In the genomic region with DNA sequence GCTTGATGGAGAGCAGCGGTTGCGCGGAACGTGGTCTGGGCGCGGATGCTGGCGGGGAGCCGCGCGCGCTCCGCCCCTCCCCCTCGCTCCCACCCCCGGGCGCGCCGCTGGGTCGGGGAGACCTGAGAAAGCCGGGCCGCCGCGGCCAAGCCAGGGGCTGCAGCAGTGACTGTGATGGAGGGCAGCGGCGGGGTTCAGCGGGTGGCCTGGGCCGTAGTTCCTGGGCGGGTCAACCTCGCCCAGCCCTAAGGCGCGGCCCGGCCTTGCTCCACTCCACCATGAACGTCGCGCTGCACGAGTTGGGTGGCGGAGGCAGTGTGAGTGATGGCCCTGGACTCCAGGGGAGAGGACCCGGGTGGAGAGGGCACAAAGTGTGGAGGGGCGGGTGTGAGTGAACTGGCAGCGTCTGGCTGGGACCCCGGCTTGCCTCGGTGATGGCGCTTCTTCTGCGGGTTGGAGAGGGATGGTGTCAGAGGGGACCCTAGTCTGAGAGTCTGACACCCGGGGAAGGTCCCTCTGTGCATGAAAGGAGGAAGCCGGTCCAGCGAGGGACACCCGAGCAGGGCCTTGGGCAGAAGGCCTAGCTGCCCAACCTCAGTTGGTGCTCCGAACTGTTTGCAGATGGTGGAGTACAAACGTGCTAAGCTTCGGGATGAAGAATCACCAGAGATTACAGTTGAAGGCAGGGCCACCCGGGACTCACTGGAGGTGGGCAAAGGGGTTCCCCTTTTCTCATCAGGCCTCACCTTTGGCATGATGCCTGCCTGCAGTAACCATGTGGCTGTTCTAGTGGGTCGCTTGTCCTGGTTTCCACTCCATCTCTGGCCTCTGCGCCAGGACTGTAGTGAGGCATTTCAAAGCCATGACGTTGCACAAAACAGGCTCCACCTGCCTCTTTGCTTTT, we compare ENCODE assay signal across 8 mouse cellular contexts. TPM values are rescaled to one million over a fixed set of nuclear protein-coding genes. Genes with fewer than 3 reads are reported as not detected.
A peak's percentile ranks its signal among the peaks of the same experiment; 100 is the strongest.
DNase-seq lines count a peak whose midpoint lies in the region; ATAC-seq and TF ChIP-seq lines count a peak whose summit lies in the region.

A gene (plus strand): TSS at position 98 of the 904 bp plus-strand sequence.

- TF ChIP-seq CTCF in MEL (IDR thresholded peaks at IDR 0.05 in 2 of 3, conservative IDR thresholded peaks at IDR 0.05 in 1 of 3; ENCODE audit: control insufficient read depth in 1 of 3, insufficient read depth in 1 of 3, low read depth in 2 of 3, low read length in 3 of 3, poor library complexity in 1 of 3, severe bottlenecking in 1 of 3), result no peak

- H3K4me1 ChIP-seq in heart, embryonic 10.5 days, result peaks cover 10% of the 10 kb centered on the region; the same call in 1 of the 2 replicates
- H3K4me1 ChIP-seq in MEL (ENCODE audit: control insufficient read depth in 1 of 2, insufficient read depth in 2 of 2, low read length in 2 of 2), result peaks cover 2 to 18% of the 10 kb centered on the region in 2 experiments; a peak in 3 of 4 replicates
- peaks cover 0 to 7% of the 10 kb centered on the region in 2 experiments; a peak in 2 of 4 replicates for H3K4me1 ChIP-seq in heart, embryonic 14.5 days (ENCODE audit: control insufficient read depth in 2 of 2, insufficient read depth in 2 of 2, low read length in 2 of 2)
- H3K4me1 ChIP-seq in midbrain, embryonic 16.5 days (ENCODE audit: control insufficient read depth, insufficient read depth, low read length), result peaks cover 3% of the 10 kb centered on the region; the same call in 1 of the 2 replicates

- no peak for TF ChIP-seq EP300 in MEL (IDR thresholded peaks at IDR 0.05; ENCODE audit: low read depth in 1 of 2, low read length in 2 of 2)

- 7% methylated on average over 53 of the region's 54 CpGs for WGBS in heart, embryonic 10.5 days
- WGBS in heart, embryonic 14.5 days, result 7% methylated on average over 53 of the region's 54 CpGs
- WGBS in midbrain, embryonic 16.5 days, result 5% methylated on average over 52 of the region's 54 CpGs

- intact Hi-C loops in left cerebral cortex, postnatal 4 days (cut with DNase I), result no loop called here

- H3K36me3 ChIP-seq in heart, embryonic 10.5 days, result no peaks in the 10 kb centered on the region
- peaks cover 0 to 4% of the 10 kb centered on the region in 2 experiments; a peak in 2 of 4 replicates for H3K36me3 ChIP-seq in MEL (ENCODE audit: control insufficient read depth in 1 of 2, insufficient read depth in 2 of 2, low read length in 2 of 2)
- H3K36me3 ChIP-seq in heart, embryonic 14.5 days (ENCODE audit: control insufficient read depth, insufficient read depth, low read length), result no peaks in the 10 kb centered on the region
- H3K36me3 ChIP-seq in midbrain, embryonic 16.5 days (ENCODE audit: control insufficient read depth, insufficient read depth, low read length), result no peaks in the 10 kb centered on the region

- TF ChIP-seq POLR2A in MEL (IDR thresholded peaks at IDR 0.05; ENCODE audit: control insufficient read depth in 1 of 2, insufficient read depth in 1 of 2, low read depth in 1 of 2, low read length in 2 of 2, poor library complexity in 1 of 2), result no peak; a peak in 4 of 4 replicates

- no peak for DNase-seq in heart, embryonic 10.5 days (ENCODE audit: low spot score)
- no peak for DNase-seq in heart, adult 9 months (ENCODE audit: low spot score in 2 of 2)
- peak; percentile 72 for DNase-seq in MEL (ENCODE audit: low read depth, low spot score)
- peak; percentile 71 to 73 for DNase-seq in cerebellum, postnatal 14 days
- DNase-seq in left cerebral cortex, postnatal 4 days, result peak; percentile 56

- 0 out of 2 replicates have a peak, but pooled peaks have one; percentile 21 for ATAC-seq in heart, embryonic 14.5 days (ENCODE audit: insufficient number of reproducible peaks, insufficient read depth, low FRiP score, low read depth)
- peak; percentile 80 for ATAC-seq in midbrain, embryonic 16.5 days
- ATAC-seq in monocyte, adult 5-6 weeks (replicated peaks; ENCODE audit: insufficient number of reproducible peaks, low FRiP score, low TSS enrichment, poor library complexity, severe bottlenecking), result no peak

- peaks cover 32% of the 10 kb centered on the region for H3K27me3 ChIP-seq in heart, embryonic 10.5 days (ENCODE audit: insufficient read depth, poor library complexity, severe bottlenecking)
- H3K27me3 ChIP-seq in MEL (ENCODE audit: control insufficient read depth in 1 of 2, insufficient read depth in 2 of 2, low read length in 2 of 2), result no peaks in the 10 kb centered on the region
- H3K27me3 ChIP-seq in heart, embryonic 14.5 days (ENCODE audit: control insufficient read depth, insufficient read depth, low read length), result peaks cover 26% of the 10 kb centered on the region
- H3K27me3 ChIP-seq in midbrain, embryonic 16.5 days (ENCODE audit: control insufficient read depth, insufficient read depth, low read depth, low read length), result no peaks in the 10 kb centered on the region

- no peak for TF ChIP-seq RAD21 in MEL (IDR thresholded peaks at IDR 0.05; ENCODE audit: low read depth, low read length)

- H3K4me2 ChIP-seq in heart, embryonic 14.5 days (ENCODE audit: low read length), result peak within 1 kb of the TSS; percentile 84
- peak within 1 kb of the TSS; percentile 88 for H3K4me2 ChIP-seq in midbrain, embryonic 16.5 days (ENCODE audit: low read length)

- H3K27ac ChIP-seq in heart, embryonic 10.5 days, result peak within 1 kb of the TSS; percentile 80
- peak within 1 kb of the TSS; percentile 30 for H3K27ac ChIP-seq in MEL (ENCODE audit: control insufficient read depth, low read depth, low read length)
- no peak within 1 kb of the TSS for H3K27ac ChIP-seq in heart, embryonic 14.5 days (replicated peaks in 1 of 2; ENCODE audit: control insufficient read depth in 1 of 2, insufficient read depth in 1 of 2, low read depth in 2 of 2, low read length in 2 of 2)
- peak within 1 kb of the TSS; percentile 79 for H3K27ac ChIP-seq in midbrain, embryonic 16.5 days (ENCODE audit: low read length)

- peak within 1 kb of the TSS; percentile 73 for H3K4me3 ChIP-seq in heart, embryonic 10.5 days
- peak within 1 kb of the TSS; percentile 59 to 73 for H3K4me3 ChIP-seq in MEL (ENCODE audit: control insufficient read depth in 1 of 2, insufficient read depth in 1 of 2, low read depth in 2 of 2, low read length in 2 of 2)
- H3K4me3 ChIP-seq in heart, embryonic 14.5 days (ENCODE audit: control insufficient read depth in 1 of 2, insufficient read depth in 1 of 2, low read depth in 1 of 2, low read length in 2 of 2), result peak within 1 kb of the TSS; percentile 48 to 52
- H3K4me3 ChIP-seq in midbrain, embryonic 16.5 days (ENCODE audit: low read depth, low read length), result peak within 1 kb of the TSS; percentile 67

- no peaks in the 10 kb centered on the region for H3K9me3 ChIP-seq in heart, embryonic 10.5 days
- no peaks in the 10 kb centered on the region for H3K9me3 ChIP-seq in MEL (replicated peaks; ENCODE audit: insufficient read depth, low read length)
- no peaks in the 10 kb centered on the region for H3K9me3 ChIP-seq in heart, embryonic 14.5 days (ENCODE audit: control insufficient read depth, low read length)
- no peaks in the 10 kb centered on the region for H3K9me3 ChIP-seq in midbrain, embryonic 16.5 days (replicated peaks; ENCODE audit: control insufficient read depth, low read length, poor library complexity, severe bottlenecking)

- peaks cover 6% of the 10 kb centered on the region; the same call in 1 of the 2 replicates for H3K79me2 ChIP-seq in MEL (ENCODE audit: control insufficient read depth, insufficient read depth, low read length, poor library complexity)

- H3K9ac ChIP-seq in MEL (ENCODE audit: control insufficient read depth, low read depth, low read length, poor library complexity, severe bottlenecking), result peak within 1 kb of the TSS; percentile 69
- H3K9ac ChIP-seq in heart, embryonic 14.5 days (ENCODE audit: low read length), result peak within 1 kb of the TSS; percentile 67
- H3K9ac ChIP-seq in midbrain, embryonic 16.5 days (ENCODE audit: low read depth, low read length), result peak within 1 kb of the TSS; percentile 88

TF ChIP-seq in MEL, 35 proteins besides CTCF, POLR2A, EP300 and RAD21 (continues in another document):
- TF ChIP-seq KAT2A (conservative IDR thresholded peaks at IDR 0.05; ENCODE audit: low read depth, low read length) (no peak), SMC3 (IDR thresholded peaks at IDR 0.05; ENCODE audit: low read depth, low read length) (no peak), CHD2 (IDR thresholded peaks at IDR 0.05; ENCODE audit: low read length) (no peak), BHLHE40 (IDR thresholded peaks at IDR 0.05; ENCODE audit: borderline replicate concordance, low read depth, low read length) (no peak), POLR2AphosphoS2 (IDR thresholded peaks at IDR 0.05; ENCODE audit: low read length) (no peak), NRF1 (IDR thresholded peaks at IDR 0.05; ENCODE audit: insufficient read depth, low read depth, low read length, poor library complexity, severe bottlenecking) (peak; percentile 34; the same call in 1 of the 2 replicates), CHD1 (IDR thresholded peaks at IDR 0.05; ENCODE audit: low read depth, low read length) (no peak), ZC3H11A (IDR thresholded peaks at IDR 0.05; ENCODE audit: low read depth, low read length) (no peak), TAL1 (IDR thresholded peaks at IDR 0.05; ENCODE audit: low read length) (no peak), UBTF (IDR thresholded peaks at IDR 0.05; ENCODE audit: borderline replicate concordance, insufficient read depth, low read depth, low read length) (0 out of 2 replicates have a peak, but pooled peaks have one; percentile 48), USF2 (IDR thresholded peaks at IDR 0.05; ENCODE audit: borderline replicate concordance in 1 of 2, insufficient read depth in 1 of 2, low read depth in 1 of 2, low read length in 2 of 2) (no peak), GABPA (IDR thresholded peaks at IDR 0.05; ENCODE audit: low read depth, low read length) (no peak), MYB (IDR thresholded peaks at IDR 0.05; ENCODE audit: low read depth, low read length) (no peak), MAFK (IDR thresholded peaks at IDR 0.05; ENCODE audit: borderline replicate concordance, low read depth, low read length) (no peak), MXI1 (IDR thresholded peaks at IDR 0.05; ENCODE audit: low read depth, low read length) (0 out of 2 replicates have a peak, but pooled peaks have one; percentile 12), ZNF384 (IDR thresholded peaks at IDR 0.05; ENCODE audit: low read depth, low read length) (no peak), RCOR1 (IDR thresholded peaks at IDR 0.05; ENCODE audit: low read depth, low read length) (no peak)

RNA-seq across cellular contexts. Expression of the gene that starts here (rescaled TPM):
- polyA plus RNA-seq in heart, embryonic 10.5 days (2016; fragmentation: Nextera tagmentation; extraction: Ambion mirVana), result 0.95 and 1.4 TPM in 2 replicates
- total RNA-seq in MEL (2012; rRNA removed), result 4.9 and 5.0 TPM in 2 replicates
- polyA plus RNA-seq in MEL (2012; ENCODE audit: insufficient read depth in 1 of 2, insufficient read length in 2 of 2, low read depth in 1 of 2, low replicate concordance in 2 of 2, missing spikeins in 1 of 2), result 1 to 10 TPM in 1 of 2 experiments, not detected in 1; 7.4 TPM
- polyA plus RNA-seq in heart, embryonic 14.5 days (2014; fragmentation: Nextera tagmentation; extraction: Ambion mirVana), result 0.22 and 0.53 TPM in 2 replicates
- total RNA-seq in left cerebral cortex, postnatal 4 days (2021), result 10 to 100 TPM; 28.6 to 33.0 TPM
- polyA plus RNA-seq in midbrain, embryonic 16.5 days (2015; fragmentation: Nextera tagmentation; extraction: Ambion mirVana), result 23.2 and 23.6 TPM in 2 replicates
- total RNA-seq in monocyte, adult 5-6 weeks (2017), result not detected in 3 replicates

Comparison
In these comparisons a context has a peak if more than half of its experiments do, and no peak if none do; other contexts are left out.
1. H3K27ac ChIP-seq: peak in heart, embryonic 10.5 days (single experiment), MEL (single experiment) and midbrain, embryonic 16.5 days (single experiment); none in heart, embryonic 14.5 days (0 of 2).
2. Peak in ATAC-seq, H3K4me3 ChIP-seq, H3K9ac ChIP-seq and H3K4me2 ChIP-seq in heart, embryonic 14.5 days; RNA of the gene not detected or under 1 TPM.
3. DNase-seq: peak in MEL (single experiment), cerebellum, postnatal 14 days (2 of 2) and left cerebral cortex, postnatal 4 days (single experiment); none in heart, embryonic 10.5 days (single experiment) and heart, adult 9 months (0 of 2).
4. Peak in every context shown above with its lines, with median percentiles within 50 percentile points of each other: H3K4me3 ChIP-seq and H3K9ac ChIP-seq.